Mouse (Mus musculus): Measurements from ENCODE around the gene Ipo8. TPM values are rescaled to one million over a fixed set of nuclear protein-coding genes. Genes with fewer than 3 reads are reported as not detected.

Gene Ipo8
- polyA plus RNA-seq, 1 experiment from 2014 or later: 10.5 TPM

DNA sequence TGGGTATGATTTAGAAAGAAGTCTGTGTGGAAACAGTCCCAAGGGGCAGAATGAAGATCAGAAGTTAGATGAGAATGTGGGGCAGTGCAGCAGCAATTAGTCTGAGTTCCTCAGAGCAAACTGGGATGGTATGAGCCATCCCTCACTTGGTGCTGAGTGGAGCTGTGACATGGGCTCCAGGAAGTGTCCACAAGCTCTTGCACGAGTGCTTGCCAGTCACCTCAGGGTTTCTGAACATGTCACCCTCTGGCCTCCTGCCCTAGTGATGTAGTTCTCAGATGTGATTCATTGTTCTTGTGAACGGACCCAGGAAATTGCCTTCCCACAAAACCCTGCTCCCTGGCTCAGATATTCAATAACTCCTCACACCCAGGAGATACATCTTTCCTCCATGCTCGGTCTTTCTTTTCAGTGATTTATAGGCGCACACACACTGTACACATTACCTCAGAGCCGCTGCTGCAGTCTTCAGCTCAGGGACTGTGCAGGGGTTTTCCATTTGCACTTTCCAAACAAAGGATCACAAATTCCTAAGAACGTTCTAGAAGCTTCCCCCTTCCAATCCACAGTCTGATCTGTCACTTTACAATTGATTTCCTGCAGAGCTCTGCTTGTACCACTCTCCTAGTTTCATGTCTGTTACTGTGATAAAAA, 103.3 kb downstream of the Ipo8 start:
- no peak overlapping the region for H3K4me3 ChIP-seq (ENCODE audit: low read depth, low read length)
- H3K9me3 ChIP-seq (ENCODE audit: control insufficient read depth, low read length): no peaks in the 10 kb centered on the region
- no peaks in the 10 kb centered on the region for H3K4me1 ChIP-seq (replicated peaks; ENCODE audit: control insufficient read depth, insufficient read depth)
- no peak overlapping the region; the same call in 1 of the 2 replicates for H3K27ac ChIP-seq (replicated peaks)
- no peak overlapping the region for H3K4me2 ChIP-seq (replicated peaks; ENCODE audit: low read depth)
- no peaks in the 10 kb centered on the region for H3K27me3 ChIP-seq (ENCODE audit: control insufficient read depth, insufficient read depth, low read length)
- ATAC-seq (ENCODE audit: low FRiP score, low TSS enrichment) (no peak), DNase-seq (ENCODE audit: low spot score) (no peak)
- WGBS: 31% methylated on average over 6 of the region's 6 CpGs
- no peak for TF ChIP-seq CTCF (IDR thresholded peaks at IDR 0.05; ENCODE audit: low read depth)
- TF ChIP-seq EP300 (optimal IDR thresholded peaks at IDR 0.05): no peak
- no peaks in the 10 kb centered on the region for H3K36me3 ChIP-seq (ENCODE audit: control insufficient read depth, insufficient read depth, low read length)
- no peak overlapping the region for H3K9ac ChIP-seq (ENCODE audit: low read length)

DNA sequence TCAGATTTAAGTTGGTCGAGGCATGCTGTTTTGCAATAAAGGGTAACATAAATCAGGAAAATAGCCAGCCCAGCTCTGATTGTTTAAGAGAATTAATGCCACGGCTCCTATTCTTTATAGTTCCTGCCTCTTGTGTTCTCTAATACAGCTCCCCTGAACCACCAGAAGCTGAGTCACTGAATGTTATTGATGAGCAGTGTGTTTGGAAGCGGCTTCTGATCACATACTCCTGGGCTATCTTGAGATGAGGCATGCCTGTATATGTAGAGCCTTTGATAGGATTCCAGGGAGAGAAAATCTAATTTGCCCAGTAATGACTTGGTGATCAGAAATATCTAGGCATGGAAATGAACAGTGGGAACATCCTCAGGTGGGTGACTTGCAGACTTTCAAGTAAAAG, 106.8 kb downstream of the Ipo8 start:
- no peak overlapping the region for H3K9ac ChIP-seq (ENCODE audit: low read length)
- no peak overlapping the region for H3K4me3 ChIP-seq (ENCODE audit: low read depth, low read length)
- H3K27me3 ChIP-seq (ENCODE audit: control insufficient read depth, insufficient read depth, low read length): no peaks in the 10 kb centered on the region
- H3K27ac ChIP-seq (replicated peaks): no peak overlapping the region
- H3K4me2 ChIP-seq (replicated peaks; ENCODE audit: low read depth): no peak overlapping the region
- H3K4me1 ChIP-seq (replicated peaks; ENCODE audit: control insufficient read depth, insufficient read depth): no peaks in the 10 kb centered on the region
- WGBS: 36% methylated on average over 3 of the region's 3 CpGs
- DNase-seq (ENCODE audit: low spot score) (no peak), ATAC-seq (ENCODE audit: low FRiP score, low TSS enrichment) (no peak)
- H3K9me3 ChIP-seq (ENCODE audit: control insufficient read depth, low read length): no peaks in the 10 kb centered on the region
- TF ChIP-seq CTCF (IDR thresholded peaks at IDR 0.05; ENCODE audit: low read depth) (no peak), EP300 (optimal IDR thresholded peaks at IDR 0.05) (no peak)
- H3K36me3 ChIP-seq (ENCODE audit: control insufficient read depth, insufficient read depth, low read length): no peaks in the 10 kb centered on the region

Other genes starting within 250 kb of the Ipo8 start
- gene Caprin2, start 64.8 kb upstream of the Ipo8 start, polyA plus RNA-seq (2015; fragmentation: Nextera tagmentation; extraction: Ambion mirVana): 4.0 and 5.0 TPM in 2 replicates
- 27.6 and 27.9 TPM in 2 replicates for gene Sinhcaf, start 115.0 kb upstream of the Ipo8 start, polyA plus RNA-seq (2015; fragmentation: Nextera tagmentation; extraction: Ambion mirVana)

Data from stomach, postnatal 0 days (tissue).